Mouse (Mus musculus): ENCODE data around the gene Capn8. TPM values are rescaled to one million over a fixed set of nuclear protein-coding genes. Genes with fewer than 3 reads are reported as not detected.
"Not testable (repeated sequence)": the region's sequence is repeated elsewhere in the genome, so short reads cannot be mapped to it uniquely, and the experiment has no call there.

Capn8 gene
- polyA plus RNA-seq, 1 experiment from 2014 or later = not detected

DNA sequence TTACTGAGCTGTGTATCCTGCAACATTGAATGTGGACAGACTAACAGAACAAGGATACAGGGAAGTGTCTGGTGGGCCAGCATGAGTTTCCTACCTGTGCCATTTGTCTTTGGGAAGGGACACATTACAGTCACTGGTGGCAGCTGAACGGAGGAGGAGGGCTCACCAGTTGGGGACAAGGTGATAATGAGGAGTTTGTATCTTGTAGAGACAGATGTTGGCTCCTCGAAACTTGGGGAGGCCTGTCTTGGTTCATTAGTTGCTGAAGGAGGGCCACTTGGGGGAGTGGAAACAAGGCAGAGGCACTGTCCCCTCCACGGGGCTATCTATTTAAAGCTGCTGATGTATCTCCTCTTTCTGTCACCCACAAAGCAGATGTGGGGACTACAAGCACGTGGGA lies 75.3 kb downstream of the Capn8 start:
- H3K27me3 ChIP-seq (ENCODE audit: insufficient read depth, low read length) = no peaks in the 10 kb centered on the region
- H3K4me3 ChIP-seq (ENCODE audit: low read depth, low read length) = no peak overlapping the region
- no peak overlapping the region for H3K4me2 ChIP-seq (ENCODE audit: low read depth, low read length)
- H3K36me3 ChIP-seq (replicated peaks; ENCODE audit: insufficient read depth, low read length) = no peaks in the 10 kb centered on the region
- TF ChIP-seq EP300 (IDR thresholded peaks at IDR 0.05; ENCODE audit: low read depth) = no peak
- TF ChIP-seq CTCF (IDR thresholded peaks at IDR 0.05; ENCODE audit: low read depth) = no peak
- ATAC-seq = no peak
- no peak for DNase-seq
- WGBS (ENCODE audit: insufficient replicate concordance) = 53% methylated on average over 4 of the region's 4 CpGs
- H3K27ac ChIP-seq (ENCODE audit: low read depth) = no peak overlapping the region
- H3K4me1 ChIP-seq (ENCODE audit: insufficient read depth) = no peaks in the 10 kb centered on the region
- H3K9ac ChIP-seq (replicated peaks) = no peak overlapping the region
- no peaks in the 10 kb centered on the region; the same call in 1 of the 2 replicates for H3K9me3 ChIP-seq (ENCODE audit: low read length)

DNA sequence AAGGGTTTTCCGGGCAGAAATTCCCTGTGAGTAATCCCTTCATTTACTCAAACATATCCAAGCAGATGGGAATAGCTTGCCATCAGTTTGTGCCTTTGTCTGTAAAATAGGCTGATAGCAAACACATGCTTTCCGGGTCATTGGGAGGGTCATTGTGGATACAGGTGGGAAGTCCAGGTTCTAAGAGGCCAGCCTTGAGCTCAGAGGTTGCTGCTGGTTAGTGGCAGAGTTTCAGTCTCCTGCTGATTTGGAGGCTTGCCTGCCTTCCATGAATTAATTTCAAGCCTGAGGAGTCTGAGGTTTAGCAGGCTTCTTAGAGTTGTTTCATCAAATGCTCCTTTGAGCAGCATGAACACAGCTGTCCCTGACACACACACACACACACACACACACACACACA lies 78.0 kb downstream of the Capn8 start:
- H3K4me3 ChIP-seq (ENCODE audit: low read depth, low read length) = no peak overlapping the region
- no peaks in the 10 kb centered on the region for H3K36me3 ChIP-seq (replicated peaks; ENCODE audit: insufficient read depth, low read length)
- no peaks in the 10 kb centered on the region for H3K4me1 ChIP-seq (ENCODE audit: insufficient read depth)
- no peak for TF ChIP-seq EP300 (IDR thresholded peaks at IDR 0.05; ENCODE audit: low read depth)
- TF ChIP-seq CTCF (IDR thresholded peaks at IDR 0.05; ENCODE audit: low read depth) = no peak
- H3K9me3 ChIP-seq (ENCODE audit: low read length) = no peaks in the 10 kb centered on the region; the same call in 1 of the 2 replicates
- H3K27ac ChIP-seq (ENCODE audit: low read depth) = no peak overlapping the region
- DNase-seq = no peak
- no peak for ATAC-seq
- no peak overlapping the region for H3K9ac ChIP-seq (replicated peaks)
- WGBS (ENCODE audit: insufficient replicate concordance) = 69% methylated on average over 2 of the region's 2 CpGs
- no peaks in the 10 kb centered on the region for H3K27me3 ChIP-seq (ENCODE audit: insufficient read depth, low read length)
- no peak overlapping the region for H3K4me2 ChIP-seq (ENCODE audit: low read depth, low read length)

DNA sequence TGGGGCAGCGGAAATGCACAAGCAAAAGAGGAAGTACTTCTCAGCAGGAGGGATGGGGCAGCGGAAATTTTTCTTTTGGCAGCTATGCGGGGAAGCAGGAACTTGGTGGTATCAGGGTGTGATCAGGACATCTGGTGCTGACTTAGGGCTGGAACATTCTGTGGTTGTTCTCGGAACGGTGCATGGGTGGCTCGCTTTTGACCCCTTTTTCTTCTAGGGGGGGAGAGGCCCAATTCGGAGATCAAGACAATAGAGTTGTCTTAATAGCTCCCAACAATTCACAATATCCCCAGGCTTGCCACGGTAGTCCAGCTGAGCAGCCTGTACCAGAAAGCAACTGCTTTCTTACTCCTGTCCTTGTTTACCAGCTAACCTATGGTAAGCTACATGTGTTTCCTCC lies 79.6 kb downstream of the Capn8 start:
- H3K9me3 ChIP-seq (ENCODE audit: low read length); H3K4me3 ChIP-seq (ENCODE audit: low read depth, low read length); H3K4me1 ChIP-seq (ENCODE audit: insufficient read depth); H3K27ac ChIP-seq (ENCODE audit: low read depth); ATAC-seq; H3K9ac ChIP-seq (replicated peaks); H3K27me3 ChIP-seq (ENCODE audit: insufficient read depth, low read length); H3K36me3 ChIP-seq (replicated peaks; ENCODE audit: insufficient read depth, low read length); DNase-seq; H3K4me2 ChIP-seq (ENCODE audit: low read depth, low read length): not testable (repeated sequence)
- 90% methylated on average over 8 of the region's 8 CpGs for WGBS (ENCODE audit: insufficient replicate concordance)

DNA sequence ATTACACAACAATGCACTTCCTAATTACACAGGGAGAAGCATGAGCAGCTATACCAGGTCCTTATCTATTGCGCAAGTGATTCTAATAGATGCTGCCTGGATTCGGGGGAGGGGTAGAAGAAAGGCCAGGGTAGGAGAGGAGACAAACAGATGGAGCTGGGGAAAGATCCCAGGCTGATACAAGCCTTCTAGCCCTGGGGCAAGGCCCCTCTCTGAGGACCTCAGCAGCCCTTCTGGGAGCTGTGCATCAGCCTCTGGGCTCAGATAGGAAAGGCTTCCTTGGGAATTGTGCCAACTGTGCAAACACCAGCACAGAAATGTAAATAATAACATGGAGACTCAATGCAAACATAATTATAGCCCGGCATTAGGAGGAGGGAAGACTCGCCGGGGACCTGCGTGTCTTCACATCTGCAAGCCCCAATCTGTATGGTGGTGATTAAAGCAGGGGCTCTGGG lies 80.4 kb downstream of the Capn8 start:
- 63% methylated on average over 6 of the region's 6 CpGs for WGBS (ENCODE audit: insufficient replicate concordance)
- H3K4me3 ChIP-seq (ENCODE audit: low read depth, low read length) = no peak overlapping the region
- no peaks in the 10 kb centered on the region for H3K36me3 ChIP-seq (replicated peaks; ENCODE audit: insufficient read depth, low read length)
- H3K27ac ChIP-seq (ENCODE audit: low read depth) = no peak overlapping the region
- ATAC-seq (no peak), DNase-seq (no peak)
- no peak for TF ChIP-seq CTCF (IDR thresholded peaks at IDR 0.05; ENCODE audit: low read depth)
- no peak for TF ChIP-seq EP300 (IDR thresholded peaks at IDR 0.05; ENCODE audit: low read depth)
- no peaks in the 10 kb centered on the region for H3K4me1 ChIP-seq (ENCODE audit: insufficient read depth)
- no peak overlapping the region for H3K9ac ChIP-seq (replicated peaks)
- no peaks in the 10 kb centered on the region; the same call in 1 of the 2 replicates for H3K9me3 ChIP-seq (ENCODE audit: low read length)
- no peak overlapping the region for H3K4me2 ChIP-seq (ENCODE audit: low read depth, low read length)
- H3K27me3 ChIP-seq (ENCODE audit: insufficient read depth, low read length) = no peaks in the 10 kb centered on the region

DNA sequence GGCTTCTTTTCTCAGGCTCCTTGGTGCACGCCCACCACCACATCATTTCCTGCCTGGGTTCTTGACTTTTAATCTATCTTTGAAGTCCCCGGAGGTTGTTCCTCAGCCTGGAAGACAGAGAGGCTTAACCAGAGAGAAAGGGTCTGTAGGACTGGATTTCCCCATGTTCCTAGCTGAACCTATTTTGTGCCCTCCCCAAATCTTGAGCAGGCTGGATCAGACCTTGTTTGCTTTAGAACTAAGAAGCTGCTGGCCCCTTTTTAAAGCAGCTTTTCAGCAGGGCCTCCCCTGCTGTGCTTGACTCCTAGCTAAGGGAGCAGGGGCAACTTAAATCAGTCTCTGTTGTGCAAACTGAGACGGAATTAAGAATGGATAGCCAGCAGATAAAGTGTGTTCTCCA lies 82.0 kb downstream of the Capn8 start:
- H3K9ac ChIP-seq (replicated peaks) = no peak overlapping the region
- TF ChIP-seq CTCF (IDR thresholded peaks at IDR 0.05; ENCODE audit: low read depth) = no peak
- no peak for TF ChIP-seq EP300 (IDR thresholded peaks at IDR 0.05; ENCODE audit: low read depth)
- DNase-seq (no peak), ATAC-seq (no peak)
- no peaks in the 10 kb centered on the region for H3K4me1 ChIP-seq (ENCODE audit: insufficient read depth)
- H3K4me2 ChIP-seq (ENCODE audit: low read depth, low read length) = no peak overlapping the region
- H3K27ac ChIP-seq (ENCODE audit: low read depth) = no peak overlapping the region
- no peaks in the 10 kb centered on the region; the same call in 1 of the 2 replicates for H3K9me3 ChIP-seq (ENCODE audit: low read length)
- no peak overlapping the region for H3K4me3 ChIP-seq (ENCODE audit: low read depth, low read length)
- no peaks in the 10 kb centered on the region for H3K36me3 ChIP-seq (replicated peaks; ENCODE audit: insufficient read depth, low read length)
- H3K27me3 ChIP-seq (ENCODE audit: insufficient read depth, low read length) = no peaks in the 10 kb centered on the region
- WGBS (ENCODE audit: insufficient replicate concordance) = 65% methylated on average over 3 of the region's 3 CpGs

DNA sequence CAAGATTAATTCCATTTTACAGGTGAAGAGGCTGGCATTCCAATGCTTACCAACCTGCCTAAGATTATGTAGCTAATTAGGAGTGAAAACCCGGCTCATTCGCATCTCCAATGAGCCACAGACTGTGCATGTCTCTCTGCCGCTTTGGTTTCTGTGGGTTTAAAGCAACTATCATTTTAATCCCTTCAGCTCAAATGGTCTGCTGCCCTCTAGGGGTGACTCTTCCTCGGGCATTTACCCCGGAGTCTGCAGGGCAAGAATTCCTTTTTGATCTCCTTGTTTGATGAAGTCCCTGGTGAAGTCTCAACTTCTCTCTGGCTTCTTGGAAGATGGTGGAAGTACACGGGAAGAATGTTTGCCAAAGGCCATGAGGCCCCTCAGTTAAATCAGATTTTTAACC lies 93.0 kb downstream of the Capn8 start:
- H3K27ac ChIP-seq (ENCODE audit: low read depth) = no peak overlapping the region
- 17% methylated on average over 6 of the region's 6 CpGs for WGBS (ENCODE audit: insufficient replicate concordance)
- no peak overlapping the region for H3K4me2 ChIP-seq (ENCODE audit: low read depth, low read length)
- H3K4me3 ChIP-seq (ENCODE audit: low read depth, low read length) = no peak overlapping the region
- H3K9ac ChIP-seq (replicated peaks) = no peak overlapping the region
- DNase-seq (peak; percentile 61), ATAC-seq (no peak)
- no peaks in the 10 kb centered on the region for H3K9me3 ChIP-seq (ENCODE audit: low read length)
- TF ChIP-seq EP300 (IDR thresholded peaks at IDR 0.05; ENCODE audit: low read depth) = no peak
- peak; percentile 73 for TF ChIP-seq CTCF (IDR thresholded peaks at IDR 0.05; ENCODE audit: low read depth)
- no peaks in the 10 kb centered on the region for H3K36me3 ChIP-seq (replicated peaks; ENCODE audit: insufficient read depth, low read length)
- no peaks in the 10 kb centered on the region for H3K27me3 ChIP-seq (ENCODE audit: insufficient read depth, low read length)
- peaks cover 2% of the 10 kb centered on the region for H3K4me1 ChIP-seq (ENCODE audit: insufficient read depth)

DNA sequence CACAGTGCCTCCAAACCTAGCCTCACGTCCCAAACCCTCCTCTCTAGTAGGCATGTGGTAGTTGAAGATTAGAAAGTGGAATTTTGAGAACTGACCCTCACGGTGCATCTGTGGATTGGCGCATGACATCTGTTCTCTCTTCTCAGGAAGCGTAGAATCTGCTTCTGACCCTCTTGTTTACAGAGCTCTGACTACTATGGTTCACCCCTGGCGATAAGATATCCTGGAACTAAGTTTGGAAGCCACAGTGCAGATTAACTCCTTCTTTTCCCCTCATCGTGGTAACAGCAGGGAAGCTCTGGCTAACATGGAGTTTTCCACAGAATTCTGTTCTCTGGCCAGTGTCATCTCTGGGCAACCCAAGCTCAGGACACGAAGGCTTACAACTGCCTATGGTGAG lies 95.6 kb downstream of the Capn8 start:
- H3K27ac ChIP-seq (ENCODE audit: low read depth) = no peak overlapping the region
- H3K4me3 ChIP-seq (ENCODE audit: low read depth, low read length) = no peak overlapping the region
- H3K9ac ChIP-seq (replicated peaks) = no peak overlapping the region
- 31% methylated on average over 7 of the region's 7 CpGs for WGBS (ENCODE audit: insufficient replicate concordance)
- no peaks in the 10 kb centered on the region for H3K9me3 ChIP-seq (ENCODE audit: low read length)
- no peak overlapping the region for H3K4me2 ChIP-seq (ENCODE audit: low read depth, low read length)
- H3K4me1 ChIP-seq (ENCODE audit: insufficient read depth) = peaks cover 2% of the 10 kb centered on the region
- ATAC-seq = no peak
- H3K36me3 ChIP-seq (replicated peaks; ENCODE audit: insufficient read depth, low read length) = no peaks in the 10 kb centered on the region
- no peaks in the 10 kb centered on the region for H3K27me3 ChIP-seq (ENCODE audit: insufficient read depth, low read length)
- no peak for TF ChIP-seq EP300 (IDR thresholded peaks at IDR 0.05; ENCODE audit: low read depth)
- no peak for TF ChIP-seq CTCF (IDR thresholded peaks at IDR 0.05; ENCODE audit: low read depth)
- no peak for DNase-seq

All from liver, postnatal 0 days (tissue).